Mouse (Mus musculus) regulatory T cell (primary cell): ENCODE results near the gene S100b.

ENCODE experiments used
- in situ Hi-C: fragments of 300-600 bp; cut with MboI, MseI; formaldehyde crosslinking; loops from one replicate; pipeline ENCODE4 v1.15.1; 2025; ENCODE audit warnings: high pct_unique_total_duplicates

The S100b gene

GRCm38 (mm10) chr10:76253536-76253935, at the start of gene S100b:
TSS of gene S100b (plus strand) at chr10:76253853.
- in situ Hi-C loops, result no loop called here

DNA sequence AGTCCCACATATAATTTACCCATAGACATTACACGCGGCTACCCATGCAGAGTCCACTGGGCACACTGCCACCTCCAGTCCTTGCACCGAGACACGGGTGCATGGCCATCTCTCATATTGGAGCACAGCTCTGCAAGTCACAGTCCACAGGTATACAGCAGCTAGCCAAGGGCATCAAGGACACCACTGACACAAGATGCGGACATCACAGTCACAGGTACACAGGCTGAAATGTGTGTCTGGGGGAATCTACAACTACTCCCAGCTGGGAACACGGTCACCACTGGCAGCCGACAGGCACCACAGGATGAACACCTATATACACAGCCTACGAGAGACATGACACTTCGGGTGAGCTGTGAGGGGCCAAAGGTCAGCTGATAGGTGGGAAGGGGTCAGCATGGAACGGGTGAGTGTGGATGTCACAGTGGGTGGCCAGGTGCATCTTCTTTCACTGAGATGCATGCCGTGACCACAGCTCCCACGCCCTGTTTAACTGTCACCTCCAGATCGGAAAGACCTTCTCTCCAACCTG, 46.3 kb upstream of the S100b start:
- in situ Hi-C loops, result no loop called here

DNA sequence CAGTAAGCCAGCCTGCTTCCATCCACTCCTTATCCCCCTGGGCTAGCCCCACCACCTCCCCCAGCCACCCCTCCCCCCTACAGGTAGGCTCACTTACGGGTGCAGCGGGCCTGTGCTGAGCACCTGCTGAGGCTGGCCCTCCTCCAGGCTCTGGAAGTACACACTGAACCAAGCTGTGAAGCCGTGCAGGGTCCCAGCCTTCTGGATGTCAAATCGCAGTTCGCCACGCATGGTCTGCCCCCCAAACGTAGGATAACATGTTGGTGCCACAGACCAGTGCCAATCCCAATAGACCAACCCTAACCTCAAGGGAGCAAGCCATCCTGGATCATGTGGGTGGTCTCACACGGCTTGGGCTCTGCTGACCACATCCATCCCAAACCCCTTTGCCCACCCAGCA, 44.4 kb upstream of the S100b start:
- in situ Hi-C loops, result no loop called here

DNA sequence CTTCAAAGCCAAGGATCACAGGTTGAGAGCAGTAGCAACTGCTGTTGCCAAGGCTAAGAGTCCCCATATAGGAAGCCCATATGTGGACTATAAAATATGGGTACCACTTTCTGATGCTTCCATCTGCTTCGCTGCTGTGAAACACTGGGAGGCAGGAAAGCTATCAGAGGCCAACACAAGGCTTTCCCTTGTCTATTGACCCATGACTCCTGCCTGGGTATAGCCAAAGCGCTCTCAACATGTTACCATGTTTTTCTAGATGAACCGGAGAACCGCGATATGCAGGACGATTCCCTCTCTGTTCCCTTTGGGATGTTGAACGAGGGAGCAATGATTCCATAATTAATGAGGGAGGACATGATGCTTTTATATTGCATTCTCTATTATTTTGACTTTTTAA, 42.8 kb upstream of the S100b start:
- in situ Hi-C loops, result no loop called here

- in situ Hi-C loops, result no loop called here
Observed at GRCm38 (mm10) chr10:76212121-76212520, 41.5 kb upstream of the S100b start.

DNA sequence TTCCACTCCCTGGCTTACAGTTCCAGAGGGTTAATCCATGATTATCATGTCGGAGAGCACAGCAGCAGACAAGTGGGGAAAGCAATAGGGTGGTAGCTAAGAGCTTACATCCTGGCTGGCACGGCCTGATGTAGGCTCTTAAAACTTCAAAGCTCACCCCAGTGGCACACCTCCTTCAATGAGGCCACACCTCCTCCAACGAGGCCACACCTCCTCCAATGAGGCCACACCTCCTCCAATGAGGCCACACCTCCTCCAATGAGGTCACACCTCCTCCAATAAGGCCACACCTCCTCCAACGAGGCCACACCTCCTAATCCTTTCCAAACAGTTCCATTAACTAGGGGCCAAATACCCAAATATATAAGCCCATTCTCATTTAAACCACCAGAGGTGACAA, 39.5 kb upstream of the S100b start:
- in situ Hi-C loops, result no loop called here

DNA sequence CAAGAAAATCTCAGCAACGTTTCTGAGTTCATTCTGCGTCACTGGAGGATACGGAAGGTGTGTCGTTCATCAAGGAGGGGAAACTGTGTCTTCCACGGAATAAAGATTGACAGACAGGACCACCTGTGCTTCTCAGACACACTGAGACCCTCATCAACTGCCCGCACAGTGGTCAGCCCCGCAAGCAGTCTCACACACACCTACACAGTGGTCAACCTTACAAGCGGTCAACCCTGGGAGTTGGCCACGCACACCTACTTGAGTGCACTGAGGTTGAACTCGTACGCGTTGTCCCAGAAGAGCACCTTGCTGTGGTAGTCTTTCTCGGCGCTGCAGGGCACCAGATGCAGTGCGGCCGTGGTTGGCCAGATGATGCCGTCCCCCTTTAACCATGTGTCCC, 36.6 kb upstream of the S100b start:
- in situ Hi-C loops, result no loop called here

DNA sequence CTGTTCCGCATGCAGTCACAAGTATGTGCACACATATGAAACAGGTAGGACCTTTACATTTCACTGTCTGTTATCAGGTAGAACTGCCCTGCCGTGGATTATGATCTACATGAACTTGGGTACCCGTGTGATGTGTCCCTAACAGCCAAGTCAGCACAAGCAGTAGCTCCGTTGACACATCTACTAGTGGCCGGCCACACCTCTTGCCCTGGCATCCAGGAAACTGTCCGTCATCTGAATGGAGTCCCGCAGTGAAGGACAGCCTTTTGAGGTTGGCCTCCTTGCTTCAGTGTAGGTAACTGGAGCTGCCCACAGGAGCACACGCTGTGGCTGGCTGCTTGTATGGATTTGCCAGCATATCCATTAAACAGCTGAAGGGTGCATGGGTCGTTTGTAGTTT, 35.4 kb upstream of the S100b start:
- in situ Hi-C loops, result no loop called here

DNA sequence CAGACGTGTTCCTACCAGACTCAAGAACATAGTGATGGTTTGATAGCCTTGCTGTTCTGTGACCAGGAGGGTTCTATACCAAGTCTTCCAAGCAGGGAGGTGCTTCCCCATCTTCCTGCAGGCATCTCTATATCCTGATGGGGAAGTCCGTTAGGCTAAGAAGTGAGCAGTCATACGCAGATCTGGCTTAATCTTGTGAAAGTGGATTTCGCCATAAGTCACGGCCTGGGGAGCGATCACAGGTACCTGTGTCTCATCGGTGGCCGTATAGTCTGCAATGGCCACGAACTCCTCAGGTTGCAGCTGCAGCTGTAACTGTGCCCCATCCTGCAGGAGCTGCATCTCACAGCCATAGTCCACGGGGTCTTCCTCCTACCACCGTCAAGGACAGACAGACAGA, 27.7 kb upstream of the S100b start:
- in situ Hi-C loops, result no loop called here

DNA sequence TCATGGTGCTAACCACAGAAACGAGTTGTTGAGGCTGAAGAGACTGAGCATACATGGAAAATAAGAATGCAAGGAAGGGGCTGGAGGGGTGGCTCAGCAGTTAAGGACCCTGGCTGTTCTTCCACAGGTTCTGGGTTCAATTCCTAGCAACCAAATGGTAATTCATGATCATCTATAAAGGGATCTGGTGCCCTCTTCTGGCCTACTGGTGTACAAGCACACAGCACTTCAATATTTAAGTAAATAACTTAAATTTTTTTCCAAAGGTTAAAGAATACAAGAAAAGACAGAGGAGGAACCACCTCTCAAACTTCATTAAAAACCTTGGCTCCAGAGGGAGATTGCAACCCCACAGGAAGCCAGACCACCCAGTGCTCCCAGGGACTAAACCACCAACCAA, 24.0 kb upstream of the S100b start:
- in situ Hi-C loops, result no loop called here

DNA sequence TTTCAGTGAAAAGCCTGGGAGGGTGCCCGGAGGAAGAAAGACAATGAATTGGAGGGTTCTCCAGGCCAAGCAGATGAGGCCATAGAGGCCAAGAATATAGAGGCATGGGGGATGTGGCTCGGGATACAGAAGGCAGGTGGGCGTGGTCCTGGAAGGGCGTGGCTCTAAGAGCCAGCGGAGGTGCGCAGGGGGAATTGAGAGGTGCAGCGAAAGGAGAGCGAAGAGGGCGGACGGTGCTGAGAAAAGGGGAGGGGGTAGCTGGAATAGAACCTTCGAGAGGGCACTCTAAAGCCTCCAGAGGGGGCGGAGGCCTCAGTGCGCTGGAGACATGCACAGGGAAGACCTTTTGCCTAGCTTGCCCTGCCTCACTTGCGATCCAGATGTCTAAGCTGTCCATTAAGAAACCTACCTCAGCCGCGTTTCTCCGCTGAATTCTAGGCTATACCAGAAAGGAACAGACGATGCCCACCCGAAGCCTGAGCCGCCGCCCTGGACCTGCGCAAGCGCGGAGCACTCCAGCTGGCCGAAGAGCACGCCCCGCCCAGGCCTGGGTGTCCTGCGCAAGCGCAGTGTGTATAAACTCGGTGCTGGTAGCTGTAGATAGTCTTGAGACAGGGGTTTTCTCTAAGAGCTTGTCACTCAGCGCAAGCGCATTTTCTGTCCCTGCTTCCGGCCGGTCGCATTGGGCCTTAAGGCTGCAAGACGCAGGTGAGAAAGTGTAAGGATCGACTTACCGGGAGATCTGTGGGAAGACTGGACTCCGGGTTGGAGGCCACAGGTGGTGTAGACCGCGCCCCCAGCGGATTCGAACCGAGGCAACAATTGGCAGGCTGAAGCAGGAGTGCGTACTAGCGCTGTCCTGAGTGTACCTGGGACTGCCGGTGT, 16.1 kb upstream of the S100b start, which contains the start of gene Prmt2:
Prmt2 (minus strand) TSS at position 525 of the 885 bp plus-strand sequence.
- in situ Hi-C loops, result no loop called here

DNA sequence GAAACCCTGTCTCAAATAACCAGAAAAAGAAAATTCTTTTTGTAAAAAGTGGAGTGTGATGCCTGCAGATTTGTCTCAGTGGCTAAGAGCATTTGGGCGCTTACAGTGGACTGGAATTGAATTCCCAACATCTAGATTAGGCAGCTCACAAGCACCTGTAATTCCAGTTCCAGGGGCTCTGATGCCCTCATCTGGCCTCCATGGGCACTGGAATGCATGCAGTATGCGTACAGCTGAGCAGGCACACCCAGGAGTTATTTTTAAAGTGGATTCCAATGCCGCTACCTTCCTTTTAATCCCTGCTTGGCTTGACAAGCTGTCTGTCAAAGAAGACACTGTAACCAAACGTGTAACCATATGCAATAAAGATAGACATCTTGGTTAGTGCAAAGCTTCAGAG, 14.3 kb upstream of the S100b start:
- in situ Hi-C loops, result no loop called here

DNA sequence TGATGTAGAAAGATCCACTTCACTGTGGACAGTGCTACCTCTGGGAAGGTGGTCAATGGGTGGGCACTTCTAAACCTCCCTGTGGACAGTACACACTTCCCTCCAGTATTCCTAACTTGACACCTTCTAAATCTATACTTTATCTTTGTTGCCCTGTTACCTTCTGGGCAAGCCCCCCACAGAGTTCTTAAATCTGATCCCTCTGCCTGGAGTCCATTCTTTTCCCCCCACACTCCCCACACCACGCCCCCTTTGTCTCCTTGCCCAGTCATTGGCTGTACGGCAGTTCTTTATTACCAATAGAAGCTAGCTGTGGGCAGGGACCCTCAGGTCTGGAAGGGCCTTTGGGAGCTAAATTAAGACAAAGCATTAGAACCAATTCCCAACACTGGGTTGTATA, 8.5 kb upstream of the S100b start:
- in situ Hi-C loops, result loop anchor here (10.0 kb wide), 1 partner anchor 60 kb away; no protein-coding TSS in a partner anchor

DNA sequence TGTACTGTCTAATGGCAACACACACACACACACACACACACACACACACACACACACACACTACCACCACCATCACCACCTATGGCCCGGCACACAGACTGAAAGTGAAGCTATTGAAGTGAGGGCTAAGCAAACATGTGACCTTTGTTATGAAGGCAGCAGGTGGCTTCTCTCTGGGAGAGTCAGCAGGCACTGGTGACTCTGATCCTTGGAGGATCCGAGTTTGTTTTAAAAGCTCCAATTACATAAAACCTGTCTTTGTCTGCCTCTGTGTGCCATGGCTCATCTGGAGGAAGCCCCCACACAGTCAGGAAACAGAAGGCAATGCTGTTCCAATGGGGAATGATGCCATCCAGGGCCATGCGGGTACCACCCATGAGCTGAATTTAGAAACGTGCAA, 7.1 kb upstream of the S100b start:
- in situ Hi-C loops, result loop anchor here (10.0 kb wide), 1 partner anchor 58 kb away; no protein-coding TSS in a partner anchor

- in situ Hi-C loops, result loop anchor here (10.0 kb wide), 1 partner anchor 57 kb away; no protein-coding TSS in a partner anchor
Observed at GRCm38 (mm10) chr10:76247960-76248646, 5.5 kb upstream of the S100b start.

- in situ Hi-C loops, result loop anchor here (10.0 kb wide), 1 partner anchor 56 kb away; no protein-coding TSS in a partner anchor
Observed at GRCm38 (mm10) chr10:76248647-76248968, 5.0 kb upstream of the S100b start.

- in situ Hi-C loops, result no loop called here
Observed at GRCm38 (mm10) chr10:76250870-76251269, 2.8 kb upstream of the S100b start.

- in situ Hi-C loops, result no loop called here
Observed at GRCm38 (mm10) chr10:76253079-76253478, 574 bp upstream of the S100b start.

DNA sequence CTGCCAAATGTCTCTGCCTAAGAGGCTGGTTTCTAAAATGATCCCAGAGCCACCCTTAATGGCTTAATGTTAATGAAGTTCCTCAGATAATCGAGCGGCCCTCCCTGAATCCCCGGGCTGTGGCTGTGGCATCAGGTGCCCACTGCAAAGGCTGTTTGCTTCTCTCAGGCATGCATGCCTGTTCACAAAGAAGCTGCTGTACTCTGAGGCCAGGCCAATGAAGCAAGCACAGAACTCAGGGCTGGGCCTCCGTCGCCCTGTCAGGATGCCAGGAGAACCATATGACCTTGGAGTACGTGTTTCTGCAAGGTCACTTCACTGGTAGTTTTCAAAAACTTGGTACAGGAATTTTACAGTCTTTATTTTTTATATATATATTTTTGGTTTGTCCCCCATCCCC, 2.0 kb downstream of the S100b start:
- in situ Hi-C loops, result no loop called here

DNA sequence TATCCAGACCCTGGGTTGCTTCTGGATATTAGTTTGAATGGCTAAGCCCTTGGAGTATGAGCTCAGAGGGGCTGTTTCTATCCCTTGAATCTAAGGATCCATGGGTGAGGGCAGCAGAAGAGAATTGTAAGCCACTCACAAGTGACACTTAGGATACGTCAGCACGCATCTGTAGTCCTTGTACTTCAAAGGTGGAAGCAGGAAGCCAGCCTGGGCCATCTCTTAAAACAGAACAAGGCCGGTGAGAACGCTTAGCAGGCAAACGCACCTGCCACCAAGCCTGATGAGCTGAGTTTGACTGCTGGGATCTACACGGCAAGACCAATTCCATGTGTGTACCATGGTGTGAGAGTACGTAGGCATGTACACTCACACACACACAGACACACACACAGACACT, 3.6 kb downstream of the S100b start:
- in situ Hi-C loops, result no loop called here

DNA sequence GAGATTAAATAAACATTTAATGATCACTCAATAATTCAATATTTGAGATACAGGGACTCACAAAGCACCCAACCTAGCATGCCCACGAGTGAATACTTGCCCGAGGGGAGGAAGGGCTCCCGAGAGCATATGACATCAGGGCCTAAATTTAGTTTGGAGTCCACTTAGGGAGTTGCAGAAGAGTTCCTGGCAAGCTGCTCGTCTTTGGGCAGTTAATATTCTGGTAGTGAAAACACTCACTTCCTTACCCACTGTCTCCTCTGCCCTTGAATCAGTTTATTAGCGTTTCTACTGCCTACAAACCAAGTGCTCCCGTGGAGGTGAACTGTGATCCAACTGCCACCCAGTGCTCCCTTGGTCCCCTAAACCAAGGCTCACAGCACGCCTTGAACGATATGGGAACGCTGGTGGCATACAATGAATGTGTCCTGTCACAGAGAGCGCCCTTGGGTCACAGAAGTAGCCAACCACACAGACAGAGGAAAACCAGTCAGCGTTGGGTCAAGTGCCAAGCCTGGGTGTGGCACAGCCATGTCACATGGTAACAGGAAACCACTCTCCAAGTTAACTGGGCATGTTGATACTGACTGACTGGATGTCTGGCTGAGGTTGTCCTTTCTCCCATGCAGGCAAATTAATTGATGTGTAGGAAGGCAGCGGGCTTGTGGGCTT, 4.2 kb downstream of the S100b start:
- in situ Hi-C loops, result no loop called here
